Mouse (Mus musculus): Measurements from ENCODE around the gene Olfr118. TPM values are rescaled to one million over a fixed set of nuclear protein-coding genes. Genes with fewer than 3 reads are reported as not detected.
"Not testable (repeated sequence)": the region's sequence is repeated elsewhere in the genome, so short reads cannot be mapped to it uniquely, and the experiment has no call there.

Olfr118 gene
- total RNA-seq (2021) = not detected

DNA sequence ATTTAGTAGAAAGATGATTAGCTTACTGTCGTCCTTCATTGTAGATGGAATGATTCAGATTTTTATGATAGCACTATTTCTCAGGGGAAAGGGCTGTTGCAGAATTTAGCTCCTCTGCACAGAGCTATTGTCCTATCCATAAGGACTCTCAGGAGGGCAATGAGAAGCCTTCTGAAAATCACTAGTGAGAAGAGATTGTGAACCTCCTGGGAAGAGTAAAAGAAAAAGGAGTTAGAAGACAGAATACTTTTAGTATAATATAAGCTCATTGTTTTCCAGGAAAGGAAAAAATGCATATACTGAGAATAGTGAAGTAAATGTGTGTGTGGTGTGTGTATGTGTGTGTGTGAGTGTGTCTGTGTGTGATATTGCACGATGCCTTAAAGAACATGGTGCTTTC is at the start of gene Olfr118:
Gene Olfr118, plus strand, starts transcription at position 301 of the 400 bp plus-strand sequence.
- no peak for DNase-seq (ENCODE audit: low spot score)
- intact Hi-C loops (cut with DNase I) = no loop called here

DNA sequence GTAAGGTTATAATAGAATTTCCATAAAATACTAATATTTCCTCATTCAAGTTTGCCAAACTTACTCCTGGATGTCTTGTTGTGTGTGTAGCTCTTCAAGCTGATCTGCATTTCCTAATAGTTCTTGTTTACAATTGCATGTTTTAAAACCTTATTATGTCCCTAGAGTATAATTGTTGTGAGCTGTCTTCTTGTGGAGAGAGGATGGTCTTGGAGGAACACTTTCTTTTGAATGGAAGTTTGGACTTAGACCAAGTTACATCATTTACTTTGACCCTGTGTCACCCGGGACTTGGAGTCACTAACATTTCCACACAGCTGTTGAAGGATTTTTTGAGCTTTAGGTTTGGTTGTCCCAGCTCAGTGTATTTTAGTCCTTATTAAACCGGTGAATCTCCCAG is 39.8 kb upstream of the Olfr118 start, which contains the start of the genes Olfr115 and Olfr116:
Gene Olfr115, minus strand, starts transcription at position 101 of the 400 bp plus-strand sequence.
Gene Olfr116, minus strand, starts transcription at position 191 of the 400 bp plus-strand sequence.
- intact Hi-C loops (cut with DNase I) = no loop called here
- no peak for DNase-seq (ENCODE audit: low spot score)

DNA sequence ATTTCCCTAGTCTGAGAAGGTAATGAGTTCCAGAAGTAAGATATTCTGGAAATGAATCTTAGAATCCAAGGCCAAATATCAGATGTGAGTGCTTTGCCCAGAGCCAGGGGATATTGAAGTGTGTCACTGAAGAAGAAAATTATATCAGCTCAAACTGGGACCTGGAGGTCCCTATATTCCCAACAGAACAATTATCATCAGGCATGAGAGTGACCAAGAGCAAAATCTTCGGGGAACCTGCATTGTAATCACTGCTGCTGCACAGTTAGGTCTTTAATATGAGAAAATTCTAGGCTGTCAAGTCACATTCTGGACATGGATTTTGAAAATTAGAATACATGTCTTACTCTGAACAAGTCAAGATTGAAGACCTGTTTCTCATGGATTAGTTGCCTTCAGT is 3.1 kb upstream of the Olfr118 start, which contains the start of gene Olfr117:
Gene Olfr117, minus strand, starts transcription at position 101 of the 400 bp plus-strand sequence.
- intact Hi-C loops (cut with DNase I) = no loop called here
- no peak for DNase-seq (ENCODE audit: low spot score)

DNA sequence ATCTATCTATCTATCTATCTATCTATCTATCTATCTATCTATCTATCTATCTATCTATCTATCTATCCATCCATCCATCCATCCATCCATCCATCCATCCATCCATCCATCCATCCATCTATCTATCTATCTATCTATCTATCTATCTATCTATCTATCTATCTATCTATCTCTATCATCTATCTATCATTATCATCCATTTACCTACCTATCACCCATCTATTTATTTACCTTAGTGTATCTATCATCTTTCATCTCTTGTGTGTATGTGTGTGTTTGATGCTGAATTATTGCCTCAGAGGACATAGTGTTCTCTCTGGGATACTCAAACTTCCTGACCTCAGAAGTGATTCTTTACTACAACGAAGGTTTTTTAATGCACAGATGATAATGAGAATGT is 29.5 kb downstream of the Olfr118 start, which contains the start of gene Olfr119:
Gene Olfr119, plus strand, starts transcription at position 301 of the 400 bp plus-strand sequence.
- intact Hi-C loops (cut with DNase I); DNase-seq (ENCODE audit: low spot score): not testable (repeated sequence)

GRCm38 (mm10) chr17:37721508-37721907 is 54.7 kb downstream of the Olfr118 start, which contains the start of gene Olfr120:
Gene Olfr120, plus strand, starts transcription at chr17:37721808.
- DNase-seq (ENCODE audit: low spot score) = no peak
- intact Hi-C loops (cut with DNase I) = no loop called here

Other genes starting within 250 kb of the Olfr118 start
- gene Olfr108, start 221.5 kb upstream of the Olfr118 start, total RNA-seq (2021) = not detected
- gene Olfr109, start 208.1 kb upstream of the Olfr118 start, total RNA-seq (2021) = not detected
- gene H2-M2, start 183.4 kb upstream of the Olfr118 start, total RNA-seq (2021) = not detected
- gene Olfr110, start 174.5 kb upstream of the Olfr118 start, total RNA-seq (2021) = not detected
- not detected for gene Olfr111, start 159.0 kb upstream of the Olfr118 start, total RNA-seq (2021)
- not detected for gene Olfr112, start 97.5 kb upstream of the Olfr118 start, total RNA-seq (2021)
- gene Olfr113, start 89.3 kb upstream of the Olfr118 start, total RNA-seq (2021) = not detected
- not detected for gene Olfr114, start 74.2 kb upstream of the Olfr118 start, total RNA-seq (2021)
- not detected for gene Olfr115, start 39.9 kb upstream of the Olfr118 start, total RNA-seq (2021)
- not detected for gene Olfr116, start 39.8 kb upstream of the Olfr118 start, total RNA-seq (2021)
- not detected for gene Olfr117, start 3.2 kb upstream of the Olfr118 start, total RNA-seq (2021)
- not detected for gene Olfr119, start 29.6 kb downstream of the Olfr118 start, total RNA-seq (2021)
- not detected for gene Olfr120, start 54.8 kb downstream of the Olfr118 start, total RNA-seq (2021)
- not detected for gene Olfr121, start 81.9 kb downstream of the Olfr118 start, total RNA-seq (2021)
- gene Olfr122, start 101.6 kb downstream of the Olfr118 start, total RNA-seq (2021) = not detected
- gene Olfr123, start 126.5 kb downstream of the Olfr118 start, total RNA-seq (2021) = not detected
- not detected for gene Olfr124, start 132.9 kb downstream of the Olfr118 start, total RNA-seq (2021)
- not detected for gene Olfr125, start 166.0 kb downstream of the Olfr118 start, total RNA-seq (2021)
- not detected for gene Olfr126, start 180.5 kb downstream of the Olfr118 start, total RNA-seq (2021)
- not detected for gene Olfr127, start 233.4 kb downstream of the Olfr118 start, total RNA-seq (2021)

Data from heart, postnatal 25 days (tissue).